Mouse (Mus musculus) stomach, postnatal 0 days (tissue): ENCODE measurements around the gene Scamp4. TPM values are rescaled to one million over a fixed set of nuclear protein-coding genes. Genes with fewer than 3 reads are reported as not detected.

ENCODE experiments used
- ATAC-seq: fragments of 200-750 bp; cut with Nextera tagmentation; 2 replicates; pipeline ENCODE4 v1.8.0; 2017; ENCODE audit not compliant: low FRiP score, low TSS enrichment
- DNase-seq: peaks from one replicate; pipeline ENCODE4 v3.0.0-alpha.2; 2016; ENCODE audit warnings: low spot score
- H3K27ac ChIP-seq: fragments of 300-500 bp; sonication (generic); replicated peaks from 2 replicates; pipeline ENCODE4 v1.5.1; 2014; ENCODE audit warnings: mild to moderate bottlenecking, control low read depth
- H3K27me3 ChIP-seq: fragments of 300-500 bp; sonication (generic); 2 replicates; pipeline ENCODE4 v1.6.1; 2014; ENCODE audit warnings: low read length; ENCODE audit not compliant: control insufficient read depth, insufficient read depth
- H3K36me3 ChIP-seq: fragments of 300-500 bp; sonication (generic); 2 replicates; pipeline ENCODE4 v1.6.1; 2014; ENCODE audit warnings: low read length, mixed read lengths; ENCODE audit not compliant: control insufficient read depth, insufficient read depth
- H3K4me1 ChIP-seq: fragments of 300-500 bp; sonication (generic); replicated peaks from 2 replicates; pipeline ENCODE4 v1.6.1; 2014; ENCODE audit warnings: antibody characterized with exemption; ENCODE audit not compliant: control insufficient read depth, insufficient read depth
- H3K4me2 ChIP-seq: fragments of 300-500 bp; sonication (generic); replicated peaks from 2 replicates; pipeline ENCODE4 v1.6.1; 2014; ENCODE audit warnings: low read depth, mild to moderate bottlenecking, control low read depth, moderate library complexity
- H3K4me3 ChIP-seq: fragments of 300-500 bp; sonication (generic); 2 replicates; pipeline ENCODE4 v1.5.1; 2014; ENCODE audit warnings: low read depth, low read length, control low read depth
- H3K9ac ChIP-seq: fragments of 300-500 bp; sonication (generic); 2 replicates; pipeline ENCODE4 v1.6.1; 2014; ENCODE audit warnings: mild to moderate bottlenecking, low read length, control low read depth, mixed read lengths
- H3K9me3 ChIP-seq: fragments of 300-500 bp; sonication (generic); 2 replicates; pipeline ENCODE4 v1.6.1; 2016; ENCODE audit warnings: low read length; ENCODE audit not compliant: control insufficient read depth
- CTCF ChIP-seq: IDR thresholded peaks from 2 replicates; pipeline ENCODE4 v1.5.1; 2016; ENCODE audit warnings: antibody characterized with exemption, low read depth, mild to moderate bottlenecking, moderate library complexity
- EP300 ChIP-seq: optimal IDR thresholded peaks from 2 replicates; pipeline ENCODE3; 2016; ENCODE audit warnings: antibody characterized with exemption
- WGBS: fragments of 180-500 bp; shearing (Covaris S2); extraction: QIAGEN DNeasy Blood & Tissue Kit; methylation state at CpG from one replicate; pipeline ENCODE4 v1.1.7; 2014; 5-methylcytosine and 5-hydroxymethylcytosine counted together
- polyA plus RNA-seq: library from polyadenylated mRNA; unstranded; fragments of >200 nt; fragmentation: Nextera tagmentation; extraction: Ambion mirVana; gene quantifications from 2 replicates; pipeline ENCODE4 v1.2.1, GENCODE M21; 2015

Gene Scamp4
- polyA plus RNA-seq, 1 experiment from 2014 or later: 67.8 TPM

- TF ChIP-seq EP300 (no peak), CTCF (no peak)
- Histone ChIP-seq H3K27ac (no peak overlapping the region), H3K36me3 (peaks cover 16% of the 10 kb centered on the region), H3K4me1 (no peaks in the 10 kb centered on the region), H3K27me3 (no peaks in the 10 kb centered on the region), H3K4me3 (no peak overlapping the region), H3K4me2 (no peak overlapping the region), H3K9ac (no peak overlapping the region), H3K9me3 (no peaks in the 10 kb centered on the region)
- DNase-seq: no peak
- WGBS: 90% methylated on average over 9 of the region's 9 CpGs
- ATAC-seq: no peak
These were observed 7.6 kb downstream of the Scamp4 start for GRCm38 (mm10) chr10:80610116-80610785.

DNA sequence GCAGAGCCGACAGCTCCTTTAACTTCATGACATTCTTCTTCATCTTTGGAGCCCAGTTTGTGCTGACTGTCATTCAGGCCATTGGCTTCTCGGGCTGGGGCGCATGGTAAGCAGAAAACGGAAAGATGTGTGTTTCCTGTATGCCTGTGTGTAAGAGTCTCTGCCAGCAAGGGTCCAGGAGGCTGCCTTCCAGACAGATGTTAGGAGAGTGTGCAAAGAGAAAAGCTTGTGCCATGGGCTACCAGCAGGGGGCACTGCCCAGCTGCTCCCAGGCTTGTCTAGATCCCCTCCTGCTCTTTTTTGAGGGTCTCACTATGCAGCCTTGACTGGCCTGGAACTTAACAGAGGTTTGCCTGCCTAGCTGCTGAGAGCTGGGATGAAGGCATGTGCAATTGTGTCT is 8.4 kb downstream of the Scamp4 start:
- no peak overlapping the region for H3K9ac ChIP-seq
- H3K36me3 ChIP-seq: peaks cover 16% of the 10 kb centered on the region
- H3K27ac ChIP-seq: no peak overlapping the region
- 62% methylated on average over 4 of the region's 4 CpGs for WGBS
- H3K27me3 ChIP-seq: no peaks in the 10 kb centered on the region
- H3K4me3 ChIP-seq: no peak overlapping the region
- DNase-seq (peak; percentile 55), ATAC-seq (no peak)
- no peaks in the 10 kb centered on the region for H3K9me3 ChIP-seq
- H3K4me2 ChIP-seq: no peak overlapping the region
- TF ChIP-seq EP300 (no peak), CTCF (peak; percentile 83)
- H3K4me1 ChIP-seq: no peaks in the 10 kb centered on the region

DNA sequence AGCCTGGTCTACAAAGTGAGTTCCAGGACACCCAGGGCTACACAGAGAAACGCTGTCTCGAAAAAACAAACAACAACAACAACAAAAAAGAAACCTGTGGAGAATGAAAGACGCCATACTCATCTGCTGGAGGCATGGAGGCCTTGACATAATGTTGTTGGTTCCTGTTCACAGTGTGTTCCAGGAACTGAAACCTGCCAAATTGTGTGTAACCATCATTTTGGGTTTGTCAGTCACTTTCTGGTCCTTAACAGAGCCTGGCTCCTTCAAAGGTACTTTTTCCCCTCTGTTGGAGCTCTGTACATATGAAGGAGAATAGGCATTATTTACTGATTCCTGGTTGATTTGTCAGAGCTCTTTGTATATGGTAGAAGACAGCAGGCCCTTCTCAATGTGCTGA is 9.2 kb downstream of the Scamp4 start:
- Histone ChIP-seq H3K9me3 (no peaks in the 10 kb centered on the region), H3K4me3 (no peak overlapping the region), H3K27me3 (no peaks in the 10 kb centered on the region), H3K27ac (no peak overlapping the region), H3K4me2 (no peak overlapping the region), H3K36me3 (peaks cover 16% of the 10 kb centered on the region), H3K4me1 (no peaks in the 10 kb centered on the region), H3K9ac (no peak overlapping the region)
- ATAC-seq (no peak), DNase-seq (no peak)
- WGBS: 87% methylated on average over 3 of the region's 3 CpGs
- no peak for TF ChIP-seq CTCF
- TF ChIP-seq EP300: no peak

DNA sequence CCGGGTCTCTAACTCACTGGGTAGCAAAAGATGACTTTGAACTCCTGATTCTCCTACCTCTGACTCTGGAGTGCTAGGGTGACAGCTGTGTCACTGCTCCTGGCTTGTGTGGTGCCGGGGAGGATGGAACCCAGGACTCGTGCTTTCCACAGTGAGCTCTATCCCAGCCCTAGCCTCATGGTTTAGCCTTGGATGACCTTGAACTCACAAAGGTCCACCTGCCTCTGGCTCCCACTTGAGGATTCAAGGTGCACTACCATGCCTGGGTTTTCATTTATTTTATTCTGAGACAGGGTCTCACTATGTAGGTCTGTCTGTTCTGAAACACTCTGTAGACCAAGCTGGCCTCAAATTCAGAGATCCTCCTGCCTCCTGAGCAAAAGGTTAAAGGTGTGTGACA is 11.1 kb downstream of the Scamp4 start:
- Histone ChIP-seq H3K27ac (no peak overlapping the region), H3K4me1 (no peaks in the 10 kb centered on the region), H3K4me3 (no peak overlapping the region), H3K4me2 (no peak overlapping the region), H3K27me3 (no peaks in the 10 kb centered on the region), H3K9me3 (no peaks in the 10 kb centered on the region), H3K9ac (no peak overlapping the region), H3K36me3 (peaks cover 10% of the 10 kb centered on the region; the same call in 1 of the 2 replicates)
- ATAC-seq: no peak
- WGBS: 78% methylated on average over 3 of the region's 3 CpGs
- no peak for DNase-seq
- TF ChIP-seq EP300: no peak
- 0 out of 2 replicates have a peak, but pooled peaks have one; percentile 4 for TF ChIP-seq CTCF

GRCm38 (mm10) chr10:80614351-80614750 is 11.7 kb downstream of the Scamp4 start:
- WGBS: 88% methylated on average over 6 of the region's 6 CpGs
- no peaks in the 10 kb centered on the region for H3K9me3 ChIP-seq
- H3K4me3 ChIP-seq: no peak overlapping the region

DNA sequence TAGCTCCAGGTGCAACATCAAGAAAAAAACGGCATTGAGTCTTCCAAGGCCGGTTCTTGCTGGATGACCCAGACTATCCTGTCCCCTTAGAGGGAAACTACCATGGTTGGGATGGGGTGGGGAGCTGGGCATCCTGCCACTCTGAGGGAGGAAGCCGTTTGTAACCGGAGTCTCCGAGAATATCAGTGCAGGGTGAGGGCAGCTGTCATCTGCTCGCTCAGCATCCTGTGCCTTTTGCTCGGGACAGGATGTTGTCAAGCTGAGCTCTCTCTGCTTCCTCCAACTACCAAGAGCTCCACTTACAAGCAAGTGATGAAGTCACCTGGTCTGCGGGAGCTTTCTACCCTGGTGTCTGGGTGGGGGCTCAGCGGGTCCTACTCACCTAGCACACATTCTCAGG is 15.5 kb downstream of the Scamp4 start:
- no peak for ATAC-seq
- 58% methylated on average over 9 of the region's 9 CpGs for WGBS
- Histone ChIP-seq H3K9me3 (no peaks in the 10 kb centered on the region), H3K27ac (no peak overlapping the region), H3K36me3 (peaks cover 6% of the 10 kb centered on the region; the same call in 1 of the 2 replicates), H3K4me2 (no peak overlapping the region), H3K4me1 (peaks cover 4% of the 10 kb centered on the region; the same call in 1 of the 2 replicates), H3K9ac (no peak overlapping the region), H3K4me3 (no peak overlapping the region), H3K27me3 (no peaks in the 10 kb centered on the region)
- TF ChIP-seq EP300 (no peak), CTCF (no peak)
- DNase-seq: no peak

More at GRCm38 (mm10) chr10:80614351-80614750, 11.7 kb downstream of the Scamp4 start:
- no peak overlapping the region for H3K4me2 ChIP-seq
- peaks cover 7% of the 10 kb centered on the region; the same call in 1 of the 2 replicates for H3K36me3 ChIP-seq
- no peaks in the 10 kb centered on the region for H3K4me1 ChIP-seq
- ATAC-seq (no peak), DNase-seq (no peak)
- no peak overlapping the region for H3K9ac ChIP-seq
- no peak overlapping the region for H3K27ac ChIP-seq
- no peaks in the 10 kb centered on the region for H3K27me3 ChIP-seq
- no peak for TF ChIP-seq EP300
- TF ChIP-seq CTCF: no peak
